Mouse (Mus musculus): ENCODE measurements around the gene Rasgrf2. TPM values are rescaled to one million over a fixed set of nuclear protein-coding genes. Genes with fewer than 3 reads are reported as not detected.

The Rasgrf2 gene
- polyA plus RNA-seq, 1 experiment from 2014 or later, result 0.05 TPM

GRCm38 (mm10) chr13:91875581-91875980, 255.9 kb downstream of the Rasgrf2 start:
- no peak overlapping the region for H3K4me3 ChIP-seq (ENCODE audit: low read depth, low read length)
- 24% methylated on average over 2 of the region's 2 CpGs for WGBS (ENCODE audit: insufficient replicate concordance)
- no peaks in the 10 kb centered on the region for H3K27me3 ChIP-seq (ENCODE audit: insufficient read depth, low read length)
- H3K27ac ChIP-seq (ENCODE audit: low read depth), result no peak overlapping the region
- H3K4me2 ChIP-seq (ENCODE audit: low read depth, low read length), result no peak overlapping the region
- no peak overlapping the region for H3K9ac ChIP-seq (replicated peaks)
- no peaks in the 10 kb centered on the region for H3K4me1 ChIP-seq (ENCODE audit: insufficient read depth)
- TF ChIP-seq EP300 (IDR thresholded peaks at IDR 0.05; ENCODE audit: low read depth) (no peak), CTCF (IDR thresholded peaks at IDR 0.05; ENCODE audit: low read depth) (no peak)
- no peak for ATAC-seq
- no peak for DNase-seq
- no peaks in the 10 kb centered on the region for H3K36me3 ChIP-seq (replicated peaks; ENCODE audit: insufficient read depth, low read length)
- no peaks in the 10 kb centered on the region for H3K9me3 ChIP-seq (ENCODE audit: low read length)

- no peak for TF ChIP-seq EP300 (IDR thresholded peaks at IDR 0.05; ENCODE audit: low read depth)
- no peak for TF ChIP-seq CTCF (IDR thresholded peaks at IDR 0.05; ENCODE audit: low read depth)
- H3K4me1 ChIP-seq (ENCODE audit: insufficient read depth), result no peaks in the 10 kb centered on the region
- no peaks in the 10 kb centered on the region for H3K27me3 ChIP-seq (ENCODE audit: insufficient read depth, low read length)
- H3K9me3 ChIP-seq (ENCODE audit: low read length), result no peaks in the 10 kb centered on the region
- H3K27ac ChIP-seq (ENCODE audit: low read depth), result no peak overlapping the region
- H3K4me3 ChIP-seq (ENCODE audit: low read depth, low read length), result no peak overlapping the region
- H3K4me2 ChIP-seq (ENCODE audit: low read depth, low read length), result no peak overlapping the region
- no peak for ATAC-seq
- DNase-seq, result no peak
- H3K36me3 ChIP-seq (replicated peaks; ENCODE audit: insufficient read depth, low read length), result no peaks in the 10 kb centered on the region
- WGBS (ENCODE audit: insufficient replicate concordance), result 75% methylated on average over 7 of the region's 7 CpGs
- no peak overlapping the region for H3K9ac ChIP-seq (replicated peaks)
These were observed 256.9 kb downstream of the Rasgrf2 start for GRCm38 (mm10) chr13:91874565-91874964.

GRCm38 (mm10) chr13:91873734-91874329, 257.6 kb downstream of the Rasgrf2 start:
- Histone ChIP-seq H3K4me1 (ENCODE audit: insufficient read depth) (no peaks in the 10 kb centered on the region), H3K27me3 (ENCODE audit: insufficient read depth, low read length) (no peaks in the 10 kb centered on the region), H3K9ac (replicated peaks) (no peak overlapping the region), H3K27ac (ENCODE audit: low read depth) (no peak overlapping the region), H3K4me3 (ENCODE audit: low read depth, low read length) (no peak overlapping the region), H3K4me2 (ENCODE audit: low read depth, low read length) (no peak overlapping the region), H3K36me3 (replicated peaks; ENCODE audit: insufficient read depth, low read length) (no peaks in the 10 kb centered on the region), H3K9me3 (ENCODE audit: low read length) (no peaks in the 10 kb centered on the region)
- ATAC-seq, result no peak
- 66% methylated on average over 7 of the region's 7 CpGs for WGBS (ENCODE audit: insufficient replicate concordance)
- no peak for TF ChIP-seq CTCF (IDR thresholded peaks at IDR 0.05; ENCODE audit: low read depth)
- no peak for TF ChIP-seq EP300 (IDR thresholded peaks at IDR 0.05; ENCODE audit: low read depth)
- no peak for DNase-seq

GRCm38 (mm10) chr13:91868577-91868976, 262.9 kb downstream of the Rasgrf2 start:
- Histone ChIP-seq H3K36me3 (replicated peaks; ENCODE audit: insufficient read depth, low read length) (no peaks in the 10 kb centered on the region), H3K4me3 (ENCODE audit: low read depth, low read length) (no peak overlapping the region), H3K27ac (ENCODE audit: low read depth) (no peak overlapping the region), H3K9ac (replicated peaks) (no peak overlapping the region), H3K27me3 (ENCODE audit: insufficient read depth, low read length) (no peaks in the 10 kb centered on the region), H3K4me2 (ENCODE audit: low read depth, low read length) (no peak overlapping the region), H3K9me3 (ENCODE audit: low read length) (no peaks in the 10 kb centered on the region), H3K4me1 (ENCODE audit: insufficient read depth) (no peaks in the 10 kb centered on the region)
- no peak for ATAC-seq
- DNase-seq, result no peak
- TF ChIP-seq EP300 (IDR thresholded peaks at IDR 0.05; ENCODE audit: low read depth) (no peak), CTCF (IDR thresholded peaks at IDR 0.05; ENCODE audit: low read depth) (no peak)
- WGBS (ENCODE audit: insufficient replicate concordance), result 79% methylated on average over 1 of the region's 1 CpGs

- H3K9ac ChIP-seq (replicated peaks), result no peak overlapping the region
- DNase-seq (no peak), ATAC-seq (no peak)
- H3K4me3 ChIP-seq (ENCODE audit: low read depth, low read length), result no peak overlapping the region
- H3K27me3 ChIP-seq (ENCODE audit: insufficient read depth, low read length), result no peaks in the 10 kb centered on the region
- H3K27ac ChIP-seq (ENCODE audit: low read depth), result no peak overlapping the region
- TF ChIP-seq EP300 (IDR thresholded peaks at IDR 0.05; ENCODE audit: low read depth) (no peak), CTCF (IDR thresholded peaks at IDR 0.05; ENCODE audit: low read depth) (peak; percentile 55)
- no peaks in the 10 kb centered on the region for H3K9me3 ChIP-seq (ENCODE audit: low read length)
- WGBS (ENCODE audit: insufficient replicate concordance), result 77% methylated on average over 7 of the region's 7 CpGs
- H3K36me3 ChIP-seq (replicated peaks; ENCODE audit: insufficient read depth, low read length), result no peaks in the 10 kb centered on the region
- no peaks in the 10 kb centered on the region for H3K4me1 ChIP-seq (ENCODE audit: insufficient read depth)
- H3K4me2 ChIP-seq (ENCODE audit: low read depth, low read length), result no peak overlapping the region
These were observed 272.6 kb downstream of the Rasgrf2 start for GRCm38 (mm10) chr13:91858835-91859234.

- Histone ChIP-seq H3K27me3 (ENCODE audit: insufficient read depth, low read length) (no peaks in the 10 kb centered on the region), H3K9me3 (ENCODE audit: low read length) (no peaks in the 10 kb centered on the region), H3K4me3 (ENCODE audit: low read depth, low read length) (no peak overlapping the region), H3K27ac (ENCODE audit: low read depth) (no peak overlapping the region), H3K4me2 (ENCODE audit: low read depth, low read length) (no peak overlapping the region), H3K9ac (replicated peaks) (no peak overlapping the region), H3K36me3 (replicated peaks; ENCODE audit: insufficient read depth, low read length) (no peaks in the 10 kb centered on the region), H3K4me1 (ENCODE audit: insufficient read depth) (no peaks in the 10 kb centered on the region)
- ATAC-seq, result no peak
- DNase-seq, result no peak
- WGBS (ENCODE audit: insufficient replicate concordance), result 65% methylated on average over 8 of the region's 8 CpGs
- TF ChIP-seq EP300 (IDR thresholded peaks at IDR 0.05; ENCODE audit: low read depth) (no peak), CTCF (IDR thresholded peaks at IDR 0.05; ENCODE audit: low read depth) (0 out of 2 replicates have a peak, but pooled peaks have one; percentile 11)
These were observed 274.0 kb downstream of the Rasgrf2 start for GRCm38 (mm10) chr13:91857427-91857826.

Measured in liver, postnatal 0 days (tissue).